Mouse (Mus musculus): ENCODE data around the gene Gm3248. TPM values are rescaled to one million over a fixed set of nuclear protein-coding genes. Genes with fewer than 3 reads are reported as not detected.

Gm3248 gene
- total and polyA plus RNA-seq, 2 experiments from 2014 or later: 3.3 to 3.8 TPM

Other genes with a start within 250 kb of the Gm3248 start
- not detected in 2 replicates for gene Gm3373, start 220.2 kb downstream of the Gm3248 start, total RNA-seq (2014; rRNA removed)
- gene Gm3373, start 220.2 kb downstream of the Gm3248 start, polyA plus RNA-seq (2015; fragmentation: Nextera tagmentation; extraction: Ambion mirVana): 1.4 TPM in 1 of 2 replicates, not detected in the other
- gene Gm3383, start 153.8 kb downstream of the Gm3248 start, total RNA-seq (2014; rRNA removed): 2.3 and 2.7 TPM in 2 replicates
- 3.4 and 3.5 TPM in 2 replicates for gene Gm3383, start 153.8 kb downstream of the Gm3248 start, polyA plus RNA-seq (2015; fragmentation: Nextera tagmentation; extraction: Ambion mirVana)
- not detected in 2 replicates for gene Gm3424, start 131.4 kb downstream of the Gm3248 start, total RNA-seq (2014; rRNA removed)
- not detected in 2 replicates for gene Gm3424, start 131.4 kb downstream of the Gm3248 start, polyA plus RNA-seq (2015; fragmentation: Nextera tagmentation; extraction: Ambion mirVana)
- gene Gm8237, start 81.4 kb downstream of the Gm3248 start, total RNA-seq (2014; rRNA removed): 0.25 and 0.26 TPM in 2 replicates
- 1.4 and 1.5 TPM in 2 replicates for gene Gm8237, start 81.4 kb downstream of the Gm3248 start, polyA plus RNA-seq (2015; fragmentation: Nextera tagmentation; extraction: Ambion mirVana)
- gene Gm3453, start 17.4 kb upstream of the Gm3248 start, total RNA-seq (2014; rRNA removed): not detected in 2 replicates
- not detected in 2 replicates for gene Gm3453, start 17.4 kb upstream of the Gm3248 start, polyA plus RNA-seq (2015; fragmentation: Nextera tagmentation; extraction: Ambion mirVana)
- gene Gm6337, start 96.5 kb upstream of the Gm3248 start, total RNA-seq (2014; rRNA removed): not detected in 2 replicates
- 0.08 TPM in 1 of 2 replicates, not detected in the other for gene Gm6337, start 96.5 kb upstream of the Gm3248 start, polyA plus RNA-seq (2015; fragmentation: Nextera tagmentation; extraction: Ambion mirVana)
- gene Gm8206, start 132.2 kb upstream of the Gm3248 start, total RNA-seq (2014; rRNA removed): 2.5 and 4.2 TPM in 2 replicates
- gene Gm8206, start 132.2 kb upstream of the Gm3248 start, polyA plus RNA-seq (2015; fragmentation: Nextera tagmentation; extraction: Ambion mirVana): 4.1 and 4.8 TPM in 2 replicates
- 3.4 and 4.1 TPM in 2 replicates for gene Gm3468, start 146.9 kb upstream of the Gm3248 start, total RNA-seq (2014; rRNA removed)
- 4.6 and 4.8 TPM in 2 replicates for gene Gm3468, start 146.9 kb upstream of the Gm3248 start, polyA plus RNA-seq (2015; fragmentation: Nextera tagmentation; extraction: Ambion mirVana)
- not detected in 2 replicates for gene Gm3476, start 164.1 kb upstream of the Gm3248 start, total RNA-seq (2014; rRNA removed)
- gene Gm3476, start 164.1 kb upstream of the Gm3248 start, polyA plus RNA-seq (2015; fragmentation: Nextera tagmentation; extraction: Ambion mirVana): not detected in 2 replicates